Mouse (Mus musculus) small intestine, adult 2 months (tissue): Measurements from ENCODE around the gene Il17rc.

ENCODE experiments used
- CTCF ChIP-seq: fragments of 200-500 bp; IDR thresholded peaks from 2 replicates; pipeline ENCODE4 v1.5.1; 2012; ENCODE audit warnings: low read depth, mild to moderate bottlenecking, control low read depth, inconsistent platforms, low read length, moderate library complexity, mixed read lengths; ENCODE audit not compliant: insufficient replicate concordance, insufficient read length; ENCODE audit errors: extremely low read depth
- POLR2A ChIP-seq: fragments of 200-500 bp; IDR thresholded peaks from 2 replicates; pipeline ENCODE4 v1.6.1; 2012; ENCODE audit warnings: low read depth, mild to moderate bottlenecking, control low read depth, inconsistent platforms, low read length, moderate library complexity

- TF ChIP-seq POLR2A (no peak), CTCF (no peak)
Measured at GRCm38 (mm10) chr6:113451839-113452238, 19.4 kb upstream of the Il17rc start.
